Mouse (Mus musculus): ENCODE results near the gene Myo15b. TPM values are rescaled to one million over a fixed set of nuclear protein-coding genes. Genes with fewer than 3 reads are reported as not detected.

Gene Myo15b
- polyA plus RNA-seq, 1 experiment, result 0.44 TPM

DNA sequence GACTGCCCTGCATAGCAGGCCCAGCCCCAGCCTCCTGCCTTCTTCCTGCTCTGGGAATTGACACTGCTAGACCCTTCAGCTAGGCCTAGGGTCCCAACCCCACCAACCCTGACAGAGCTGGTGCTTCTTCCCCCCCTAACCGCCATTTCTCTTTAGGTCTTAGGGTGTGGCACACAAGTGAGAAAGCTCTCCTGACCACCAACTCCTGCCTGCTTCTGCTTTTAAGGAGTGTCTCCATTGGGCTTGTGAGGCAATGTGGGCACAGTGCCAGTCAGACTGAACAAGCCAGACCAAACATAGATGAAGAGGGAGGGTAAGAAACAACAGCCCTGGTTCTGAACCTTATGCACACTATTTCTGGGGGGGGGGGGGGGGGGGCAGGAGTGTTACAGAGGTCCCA lies 44.6 kb downstream of the Myo15b start:
- peak; percentile 57 for DNase-seq (ENCODE audit: low spot score)

- no peak for DNase-seq (ENCODE audit: low spot score)
Measured at GRCm38 (mm10) chr11:115903384-115904230, 45.4 kb downstream of the Myo15b start.

DNA sequence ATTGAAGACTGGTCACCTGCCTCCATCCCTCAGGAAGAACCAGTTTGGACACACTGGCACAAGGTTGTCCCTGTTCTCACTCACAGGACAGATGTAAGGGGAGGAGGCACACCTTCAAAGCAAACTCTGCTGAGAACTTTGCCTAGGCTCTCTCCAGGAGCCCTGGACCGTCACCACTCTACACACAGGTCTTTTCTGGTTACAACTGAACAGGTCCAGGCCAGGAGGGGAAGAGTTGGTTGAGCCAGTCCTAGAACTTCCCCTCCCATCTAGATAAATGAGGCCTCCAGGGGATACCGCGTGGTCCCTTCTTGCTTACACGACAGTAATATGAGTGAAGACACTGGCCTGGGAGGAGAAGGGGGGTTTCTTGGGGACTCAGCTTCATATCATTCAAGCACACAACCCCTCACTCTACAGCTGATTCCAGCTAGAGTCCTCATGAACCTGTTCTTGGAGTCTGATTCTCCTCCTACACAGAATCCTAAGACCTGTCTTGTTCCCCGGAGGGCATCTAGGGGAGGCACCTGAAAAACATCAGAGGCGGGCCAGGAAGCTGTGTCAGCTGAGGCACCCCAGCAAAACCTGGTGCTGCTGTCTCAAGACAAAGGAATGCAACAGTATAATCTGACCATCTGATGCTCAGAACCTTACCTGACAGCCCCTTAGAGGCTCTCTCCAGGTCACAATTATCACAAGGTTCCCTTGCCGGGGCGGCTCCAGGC lies 46.2 kb downstream of the Myo15b start:
- no peak for DNase-seq (ENCODE audit: low spot score)

GRCm38 (mm10) chr11:115904956-115905790 lies 47.0 kb downstream of the Myo15b start:
- DNase-seq (ENCODE audit: low spot score), result peak; percentile 50

DNA sequence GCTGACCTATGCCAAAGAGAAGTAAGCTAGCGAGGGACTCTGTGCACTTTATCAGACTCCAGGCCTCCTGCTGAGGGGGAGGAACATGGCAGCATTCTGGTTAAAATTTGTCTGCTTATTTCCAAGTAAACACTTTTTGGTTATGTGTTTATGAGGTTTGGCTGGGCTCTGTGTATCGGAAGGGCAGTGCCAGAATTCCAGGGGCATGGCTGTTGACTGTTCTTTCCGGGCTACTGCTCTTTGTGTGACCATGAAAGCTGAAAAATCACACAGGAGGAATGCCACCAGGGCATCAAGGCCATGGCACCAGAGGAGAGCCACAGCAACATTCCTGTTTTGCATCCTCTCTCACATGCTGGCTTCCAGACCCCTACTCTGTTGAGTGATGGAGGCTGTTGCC lies 47.9 kb downstream of the Myo15b start:
- no peak for DNase-seq (ENCODE audit: low spot score)

DNA sequence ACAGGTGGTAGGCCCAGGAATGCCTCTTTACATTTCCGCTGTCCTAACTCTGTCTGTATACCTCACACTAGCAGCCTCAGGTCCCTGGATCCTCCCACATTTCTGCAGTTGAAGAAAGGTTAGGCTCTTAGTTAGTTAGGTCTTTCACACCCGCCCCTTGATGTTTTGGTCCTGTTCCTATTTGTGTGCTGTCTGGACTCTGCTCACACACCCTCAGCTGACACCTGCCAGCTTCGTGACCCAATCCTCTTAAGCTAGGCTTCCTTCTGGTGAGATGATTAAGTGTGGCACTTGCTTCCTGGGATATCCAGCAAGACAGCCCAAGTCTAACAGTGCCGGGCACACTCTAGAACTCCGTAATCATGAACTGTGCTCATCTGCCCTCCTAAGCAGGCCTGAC lies 48.3 kb downstream of the Myo15b start:
- no peak for DNase-seq (ENCODE audit: low spot score)

- no peak for DNase-seq (ENCODE audit: low spot score)
Measured at GRCm38 (mm10) chr11:115911134-115911561, 52.9 kb downstream of the Myo15b start.

- DNase-seq (ENCODE audit: low spot score), result peak; percentile 30
Measured at GRCm38 (mm10) chr11:115911632-115912376, 53.6 kb downstream of the Myo15b start, which contains the start of gene Smim6. Gene Smim6, plus strand, starts transcription at chr11:115912017.

DNA sequence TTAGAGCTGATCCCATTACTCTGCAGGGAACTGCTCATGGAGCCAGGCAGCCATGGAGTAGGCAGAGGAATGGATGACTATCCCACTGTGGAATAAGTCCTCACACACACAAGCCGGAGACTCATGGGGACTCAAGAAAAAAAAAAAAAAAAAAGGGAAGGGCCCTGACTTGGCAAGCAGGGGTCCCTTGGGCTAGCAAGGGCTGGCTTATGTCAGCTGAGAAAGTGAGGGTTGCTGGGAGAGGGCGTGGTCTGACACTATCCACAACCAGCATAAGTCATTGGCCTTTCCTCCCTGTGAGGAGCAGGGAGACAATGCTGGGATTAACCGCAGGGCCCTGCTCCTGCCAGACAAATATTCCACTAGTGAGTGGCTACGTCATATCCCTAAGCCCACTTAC lies 58.4 kb downstream of the Myo15b start:
- no peak for DNase-seq (ENCODE audit: low spot score)

DNA sequence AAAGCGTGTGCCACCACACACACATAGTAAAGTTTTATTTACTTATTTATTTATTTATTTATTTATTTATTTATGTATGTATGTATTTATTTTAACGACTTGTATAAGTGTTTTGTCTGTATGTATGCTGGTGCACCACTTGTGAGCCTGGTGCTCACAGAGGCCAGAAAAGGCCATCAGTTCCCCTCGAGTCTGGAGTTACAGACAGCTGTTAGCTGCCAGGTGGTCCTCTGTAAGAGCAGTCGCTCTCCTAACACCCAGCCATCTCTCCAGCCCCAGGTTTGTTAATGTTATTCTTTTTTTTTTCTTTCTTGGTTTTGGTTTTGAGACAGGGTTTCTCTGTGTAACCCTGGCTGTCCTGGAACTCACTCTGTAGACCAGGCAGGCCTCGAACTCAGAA lies 60.4 kb downstream of the Myo15b start:
- no peak for DNase-seq (ENCODE audit: low spot score)

DNA sequence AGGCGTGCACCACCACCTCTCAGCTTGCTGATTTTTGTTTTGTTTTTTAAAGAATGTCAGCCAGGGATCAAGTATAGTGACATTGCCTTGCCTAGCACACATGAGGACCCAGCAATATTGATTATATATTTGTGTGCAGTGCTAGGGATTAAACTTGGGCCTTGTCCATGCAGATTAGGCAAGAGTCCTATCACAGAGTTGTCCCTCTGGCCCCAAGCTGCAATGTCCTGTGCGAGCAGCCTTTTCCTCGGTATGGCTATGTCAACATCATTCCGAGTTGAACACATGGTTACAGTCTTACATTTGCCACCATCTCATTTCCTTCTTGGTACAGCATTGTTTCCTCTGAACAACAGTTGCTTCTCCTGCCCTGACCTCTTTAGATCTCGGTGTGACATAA lies 60.9 kb downstream of the Myo15b start:
- DNase-seq (ENCODE audit: low spot score), result no peak

- DNase-seq (ENCODE audit: low spot score), result no peak
Measured at GRCm38 (mm10) chr11:115920110-115920818, 62.1 kb downstream of the Myo15b start.

- no peak for DNase-seq (ENCODE audit: low spot score)
Measured at GRCm38 (mm10) chr11:115921986-115922385, 63.8 kb downstream of the Myo15b start.

- DNase-seq (ENCODE audit: low spot score), result no peak
Measured at GRCm38 (mm10) chr11:115929031-115929430, 70.8 kb downstream of the Myo15b start.

DNA sequence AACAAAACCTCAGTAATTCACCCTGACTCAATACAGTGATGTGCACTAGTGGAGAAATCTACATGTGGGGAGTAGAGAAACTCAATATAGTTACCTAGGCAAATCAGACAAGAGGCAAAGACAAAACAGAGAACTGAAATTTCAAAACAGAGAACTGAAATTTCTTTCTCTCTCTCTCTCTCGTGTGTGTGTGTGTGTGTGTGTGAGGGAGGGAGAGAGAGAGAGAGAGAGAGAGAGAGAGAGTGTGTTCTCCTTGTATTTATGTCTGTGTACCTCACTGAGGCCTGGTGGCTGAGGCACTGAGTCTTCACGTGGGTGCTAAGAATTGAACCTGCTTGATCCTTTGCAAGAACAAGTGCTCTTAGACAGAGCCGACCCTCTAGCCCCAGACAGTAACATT lies 71.6 kb downstream of the Myo15b start:
- DNase-seq (ENCODE audit: low spot score), result no peak

DNA sequence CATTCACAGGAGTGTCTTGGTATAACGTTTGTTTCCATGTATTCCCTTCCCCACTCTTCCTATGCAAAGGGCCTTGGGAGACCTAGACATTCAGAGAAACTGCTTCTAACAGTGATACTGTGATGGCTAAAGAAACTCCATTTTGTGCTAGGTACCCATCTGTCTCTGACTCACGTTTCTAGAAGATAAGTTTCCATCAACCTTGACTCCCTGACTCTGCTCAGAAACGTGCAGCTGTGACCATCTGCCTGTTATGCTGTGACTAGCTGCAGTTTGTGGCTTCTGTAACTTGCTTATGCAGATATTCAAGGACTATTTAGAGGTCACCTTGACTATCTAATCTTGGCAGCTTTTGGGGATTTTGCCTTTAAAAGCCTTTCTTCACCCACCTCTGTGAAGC lies 73.0 kb downstream of the Myo15b start:
- DNase-seq (ENCODE audit: low spot score), result no peak

GRCm38 (mm10) chr11:115933108-115933746 lies 75.0 kb downstream of the Myo15b start, which contains the start of the genes Sap30bp and Recql5:
Gene Sap30bp, plus strand, starts transcription at chr11:115933282.
Gene Recql5, minus strand, starts transcription at chr11:115933477.
- peak; percentile 84 for DNase-seq (ENCODE audit: low spot score)

DNA sequence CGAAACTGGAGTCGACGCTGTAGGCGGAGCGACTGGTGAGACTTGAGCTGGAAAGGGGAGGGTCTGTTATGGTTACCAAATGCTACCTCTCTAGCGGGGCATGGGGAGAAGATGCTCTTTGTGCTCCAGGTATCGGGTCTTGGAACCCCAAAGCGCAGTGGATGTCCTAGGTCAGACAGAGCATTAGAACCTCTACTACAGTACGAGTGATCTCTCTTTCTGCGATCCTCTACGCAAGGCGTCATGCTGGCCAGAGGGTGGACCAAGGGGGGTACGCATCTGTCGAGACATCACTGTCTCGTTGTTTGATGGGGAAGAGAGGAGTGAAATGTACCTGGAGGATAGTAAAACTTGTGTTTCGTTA lies 75.5 kb downstream of the Myo15b start:
- no peak for DNase-seq (ENCODE audit: low spot score)

DNA sequence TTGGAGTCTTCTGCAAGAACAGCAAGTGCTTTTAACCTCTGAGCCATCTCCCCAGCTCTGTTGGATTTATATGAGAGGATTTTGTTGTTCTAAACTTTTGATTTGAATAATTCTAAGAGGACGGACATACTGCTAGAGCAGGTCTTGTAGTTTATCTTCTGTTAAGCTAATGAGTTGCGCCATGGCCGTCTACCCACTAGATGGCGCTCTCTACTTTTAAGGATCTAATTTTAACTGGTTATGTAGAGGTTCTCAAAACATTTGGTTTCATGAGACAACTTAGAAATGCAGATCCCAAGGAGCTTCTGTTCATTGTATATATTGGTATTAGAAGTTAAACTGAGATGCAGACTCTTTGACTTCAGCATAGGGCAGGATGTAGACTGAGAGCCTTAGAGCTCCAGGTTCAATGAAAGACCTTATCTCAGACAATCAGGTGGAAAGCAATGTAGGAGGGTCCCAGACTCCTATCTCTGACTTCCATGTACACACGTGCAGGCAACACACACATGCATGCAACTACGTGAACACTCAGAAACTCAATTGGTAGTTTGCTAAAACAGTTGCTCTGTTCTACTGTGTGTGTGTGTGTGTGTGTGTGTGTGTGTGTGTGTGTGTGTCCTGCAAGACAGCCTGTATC lies 81.6 kb downstream of the Myo15b start:
- DNase-seq (ENCODE audit: low spot score), result no peak

DNA sequence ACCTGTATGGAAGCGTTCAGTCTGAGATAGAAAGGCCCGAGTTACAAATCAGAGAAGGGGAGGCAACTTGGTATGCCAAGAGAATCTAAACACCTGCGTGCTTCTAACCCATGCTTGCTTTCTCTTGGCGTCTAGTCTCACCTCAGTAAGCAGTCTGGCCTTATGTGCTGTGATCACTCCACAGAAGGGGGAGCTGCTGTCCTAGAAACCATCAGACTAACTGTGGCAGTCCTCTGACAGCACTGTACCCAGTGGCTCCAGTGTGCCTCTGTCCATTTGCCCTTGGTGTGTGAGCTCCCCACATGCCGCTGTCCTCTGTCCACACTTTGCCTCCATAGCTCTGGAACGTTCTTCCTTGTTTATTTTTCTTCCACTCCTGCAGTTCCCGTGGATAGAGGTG lies 83.8 kb downstream of the Myo15b start:
- no peak for DNase-seq (ENCODE audit: low spot score)
